12 mouse cellular contexts compared by ENCODE assay signal in genomic region chr19:32523769-32524515, GRCm38 (mm10). TPM values are rescaled to one million over a fixed set of nuclear protein-coding genes. Genes with fewer than 3 reads are reported as not detected.
DNase-seq lines count a peak whose midpoint lies in the region; ATAC-seq and TF ChIP-seq lines count a peak whose summit lies in the region.
"Had no signal": no experiment of that assay in that cellular context is flagged by ENCODE, and none has a peak within 500 bp of the region (broad histone marks: within the 10 kb centered on the region; RNA-seq: fewer than 3 reads in every experiment).

No protein-coding gene starts in this region.

- no peak overlapping the region for H3K27ac ChIP-seq in lung, postnatal 0 days (ENCODE audit: low read length)
- H3K27ac ChIP-seq in intestine, embryonic 16.5 days (ENCODE audit: low read length): peak overlapping the region; percentile 51; the same call in 1 of the 2 replicates

- H3K4me2 ChIP-seq in lung, postnatal 0 days (replicated peaks; ENCODE audit: low read depth, low read length): no peak overlapping the region
- no peak overlapping the region; the same call in 1 of the 2 replicates for H3K4me2 ChIP-seq in intestine, embryonic 16.5 days (ENCODE audit: low read depth, low read length)

- H3K36me3 ChIP-seq in lung, postnatal 0 days (ENCODE audit: insufficient read depth, low read length): no peaks in the 10 kb centered on the region
- H3K36me3 ChIP-seq in intestine, embryonic 16.5 days (ENCODE audit: control insufficient read depth, insufficient read depth, low read length): no peaks in the 10 kb centered on the region
- H3K36me3 ChIP-seq in megakaryocyte, embryonic 14.5 days (replicated peaks; ENCODE audit: low read length): peaks cover 4% of the 10 kb centered on the region

- TF ChIP-seq EP300 in lung, postnatal 0 days (IDR thresholded peaks at IDR 0.05): no peak

- no peaks in the 10 kb centered on the region for H3K4me1 ChIP-seq in lung, postnatal 0 days (ENCODE audit: insufficient read depth, low read depth, low read length)
- peaks cover 6% of the 10 kb centered on the region; the same call in 1 of the 2 replicates for H3K4me1 ChIP-seq in intestine, embryonic 16.5 days (ENCODE audit: control insufficient read depth, insufficient read depth, low read length)
- H3K4me1 ChIP-seq in megakaryocyte, embryonic 14.5 days: peaks cover 40% of the 10 kb centered on the region

- TF ChIP-seq CTCF in lung, postnatal 0 days (IDR thresholded peaks at IDR 0.05): no peak

- H3K9ac ChIP-seq in lung, postnatal 0 days (replicated peaks; ENCODE audit: low read depth): no peak overlapping the region
- H3K9ac ChIP-seq in intestine, embryonic 16.5 days (ENCODE audit: low read depth, low read length): no peak overlapping the region

- H3K4me3 ChIP-seq in lung, postnatal 0 days (ENCODE audit: low read depth, low read length): no peak overlapping the region
- H3K4me3 ChIP-seq in intestine, embryonic 16.5 days (ENCODE audit: low read length): no peak overlapping the region
- H3K4me3 ChIP-seq in megakaryocyte, embryonic 14.5 days (replicated peaks): peak overlapping the region; percentile 81
- H3K4me3 ChIP-seq: myocyte had no signal

- peak; percentile 50 for ATAC-seq in lung, postnatal 0 days
- ATAC-seq in intestine, embryonic 16.5 days: peak; percentile 74
- ATAC-seq: Patski had no signal

- H3K27me3 ChIP-seq in lung, postnatal 0 days (replicated peaks; ENCODE audit: insufficient read depth, low read length): no peaks in the 10 kb centered on the region
- no peaks in the 10 kb centered on the region for H3K27me3 ChIP-seq in intestine, embryonic 16.5 days (replicated peaks; ENCODE audit: control insufficient read depth, insufficient read depth, low read length)
- no peaks in the 10 kb centered on the region for H3K27me3 ChIP-seq in megakaryocyte, embryonic 14.5 days (replicated peaks)
- H3K27me3 ChIP-seq: Patski had no signal

- H3K9me3 ChIP-seq in lung, postnatal 0 days (ENCODE audit: low read length): no peaks in the 10 kb centered on the region; the same call in 1 of the 2 replicates
- H3K9me3 ChIP-seq in intestine, embryonic 16.5 days (ENCODE audit: control insufficient read depth, low read length): no peaks in the 10 kb centered on the region
- peaks cover 4% of the 10 kb centered on the region for H3K9me3 ChIP-seq in megakaryocyte, embryonic 14.5 days

- peak; percentile 64 for DNase-seq in lung, postnatal 0 days (ENCODE audit: low spot score)
- DNase-seq in lung, adult 18-20 months: no peak
- DNase-seq in thymus, postnatal 36 days: peak; percentile 62 to 82
- no peak for DNase-seq in adrenal gland, adult 8-10 months
- no peak for DNase-seq in layer of hippocampus, postnatal 25 days (ENCODE audit: extremely low spot score in 1 of 2, low spot score in 1 of 2)
- no peak for DNase-seq in cerebellum, adult 9-10 months
- DNase-seq: cerebellum, adult 11 months; heart, postnatal 36 days had no signal

- 72% methylated on average over 14 of the region's 14 CpGs for WGBS in lung, postnatal 0 days
- WGBS in intestine, embryonic 16.5 days: 75% methylated on average over 14 of the region's 14 CpGs

RNA-seq across cellular contexts. Expression of gene Minpp1, which starts 38.4 kb away (rescaled TPM):
- 37.0 and 39.5 TPM in 2 replicates for polyA plus RNA-seq in lung, postnatal 0 days (2015; fragmentation: Nextera tagmentation; extraction: Ambion mirVana)
- 56.7 and 60.9 TPM in 2 replicates for polyA plus RNA-seq in intestine, embryonic 16.5 days (2015; fragmentation: Nextera tagmentation; extraction: Ambion mirVana)
- polyA plus RNA-seq in megakaryocyte, embryonic 14.5 days (2012; ENCODE audit: insufficient read depth, low replicate concordance): 41.2 and 92.1 TPM in 2 replicates
- 10 to 100 TPM; 36.3 to 47.2 (median 39.0) TPM for total RNA-seq in adrenal gland, adult 8-10 months (2022)
- 10 to 100 TPM; 60.0 to 62.7 TPM for total RNA-seq in layer of hippocampus, postnatal 25 days (2021)

RNA-seq across cellular contexts. Expression of gene Rpl9-ps6, which starts 57.6 kb away (rescaled TPM):
- polyA plus RNA-seq in lung, postnatal 0 days (2015; fragmentation: Nextera tagmentation; extraction: Ambion mirVana): 82.1 and 83.8 TPM in 2 replicates
- 79.6 and 82.0 TPM in 2 replicates for polyA plus RNA-seq in intestine, embryonic 16.5 days (2015; fragmentation: Nextera tagmentation; extraction: Ambion mirVana)
- polyA plus RNA-seq in megakaryocyte, embryonic 14.5 days (2012; ENCODE audit: insufficient read depth, low replicate concordance): 2.3 TPM in 1 of 2 replicates, not detected in the other
- total RNA-seq in adrenal gland, adult 8-10 months (2022): 10 to 100 TPM; 44.4 to 58.7 (median 53.0) TPM
- total RNA-seq in layer of hippocampus, postnatal 25 days (2021): 10 to 100 TPM; 23.8 to 33.2 TPM

Comparison
In these comparisons a context has a peak if more than half of its experiments do, and no peak if none do; other contexts are left out.
1. DNase-seq: peak in lung, postnatal 0 days (single experiment) and thymus, postnatal 36 days (2 of 2); none in lung, adult 18-20 months (0 of 2), adrenal gland, adult 8-10 months (single experiment), layer of hippocampus, postnatal 25 days (0 of 2) and cerebellum, adult 9-10 months (single experiment).
2. RNA of gene Rpl9-ps6, which starts 57.6 kb away (polyA plus RNA-seq): 82.1 to 83.8 TPM in lung, postnatal 0 days and 79.6 to 82.0 TPM in intestine, embryonic 16.5 days; 2.3 TPM in megakaryocyte, embryonic 14.5 days; every median in the first group is over 10 times any median in the second.